Mouse (Mus musculus): ENCODE data around the gene Grm4.
A peak's percentile ranks its signal among the peaks of the same experiment; 100 is the strongest.

The Grm4 gene

DNA sequence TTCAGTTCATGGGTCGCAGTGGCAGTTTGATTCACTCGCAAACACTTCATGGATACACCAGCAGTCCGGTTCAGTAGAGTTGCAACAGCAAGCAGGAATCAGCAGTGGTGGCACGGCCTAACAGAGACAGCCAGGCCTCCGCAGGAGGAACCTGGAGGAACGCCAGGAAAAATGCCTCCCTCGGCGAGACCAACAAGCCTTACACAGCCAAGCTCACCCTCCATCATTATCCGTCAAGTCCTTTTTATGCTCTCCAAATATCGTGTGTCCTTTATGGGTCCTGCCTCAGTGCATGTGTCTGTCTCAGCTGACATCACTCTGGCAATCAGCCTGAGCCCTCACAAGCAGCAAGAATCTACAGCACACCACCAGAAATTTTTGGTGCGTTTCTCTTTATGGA is 138.3 kb downstream of the Grm4 start:
- DNase-seq, result no peak

DNA sequence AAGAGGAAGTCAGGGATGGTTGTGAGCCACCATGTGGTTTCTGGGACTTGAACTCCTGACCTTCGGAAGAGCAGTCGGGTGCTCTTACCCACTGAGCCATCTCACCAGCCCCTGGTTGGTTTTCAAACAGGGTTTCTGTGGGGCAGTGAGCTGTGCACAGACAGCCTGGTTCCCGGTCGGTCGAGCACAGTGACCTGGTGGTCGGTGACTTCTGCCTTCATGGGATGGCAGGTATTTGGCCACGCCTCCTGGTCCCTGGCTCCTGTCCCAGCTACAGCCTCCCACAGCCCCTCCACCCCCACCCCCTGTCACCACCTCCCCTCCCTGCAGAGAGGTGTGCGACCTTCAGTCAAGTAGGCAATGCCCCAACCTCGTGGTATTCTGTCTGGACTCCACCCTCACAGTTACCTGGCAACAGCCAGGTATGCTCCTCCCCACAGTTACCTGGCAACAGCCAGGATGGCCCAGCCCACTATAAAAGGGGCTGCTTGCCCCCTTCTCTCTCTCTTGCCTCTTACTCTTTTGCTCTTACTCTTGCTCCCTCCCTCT is 140.2 kb downstream of the Grm4 start:
- DNase-seq, result peak; percentile 24

DNA sequence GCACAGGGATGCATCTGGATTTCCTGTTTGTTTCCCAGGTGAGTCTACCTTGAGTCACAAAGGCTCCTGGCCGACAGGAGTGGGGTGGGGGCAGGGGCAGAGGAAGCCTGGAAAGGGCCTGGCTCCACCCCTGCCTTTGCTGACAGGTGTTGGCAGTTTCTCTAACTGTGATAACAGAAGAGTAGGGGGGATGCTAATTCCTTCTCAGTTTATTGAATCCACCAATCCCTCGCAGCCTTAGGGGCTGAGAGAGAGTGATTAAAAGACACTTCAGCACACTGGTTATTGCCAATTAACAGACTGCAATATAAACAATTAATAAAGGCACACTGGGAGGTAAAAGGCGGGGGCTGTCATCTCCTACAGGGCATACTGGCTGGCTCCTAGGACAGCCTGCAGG is 142.2 kb downstream of the Grm4 start:
- no peak for DNase-seq

DNA sequence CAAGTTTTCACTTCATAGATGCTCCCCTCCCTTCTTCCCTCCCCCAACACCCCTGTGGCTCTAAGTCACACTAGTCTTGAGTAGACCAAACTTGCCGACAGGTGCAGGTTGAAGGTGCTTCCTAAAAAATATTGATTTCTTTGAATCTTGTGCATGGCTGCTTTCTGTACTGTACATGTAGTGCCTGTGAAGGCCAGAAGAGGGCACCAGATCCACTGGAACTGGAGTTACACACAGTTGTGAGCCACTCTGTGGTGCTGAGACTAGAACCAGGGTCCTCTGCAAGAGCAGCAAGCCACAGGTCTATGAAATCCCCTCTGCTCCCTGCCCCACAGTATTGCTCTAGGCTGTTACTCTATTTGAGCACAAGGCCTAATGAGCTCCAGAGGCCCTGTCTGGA is 144.1 kb downstream of the Grm4 start:
- DNase-seq, result no peak

DNA sequence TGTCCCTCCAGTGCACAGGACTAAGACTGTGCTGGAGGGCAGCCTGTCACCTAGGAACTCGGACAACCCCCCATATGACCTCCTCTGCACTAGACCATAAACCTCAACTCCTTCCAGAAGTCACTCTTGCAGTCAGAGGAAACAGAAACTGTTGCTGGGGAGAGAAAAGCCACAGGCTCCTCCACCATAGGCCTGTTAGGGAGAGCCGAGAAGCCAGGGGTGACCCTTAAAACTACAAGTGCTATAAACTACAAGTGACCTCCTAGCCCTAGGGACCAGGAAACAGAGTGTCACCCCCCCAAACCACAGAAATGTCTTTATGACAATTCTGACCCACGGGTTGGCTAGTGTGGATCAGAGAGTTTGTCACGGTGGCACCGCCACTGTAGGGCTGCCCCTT is 145.7 kb downstream of the Grm4 start:
- no peak for DNase-seq

Measured in kidney, adult 9 months (tissue).